Mouse (Mus musculus): Measurements from ENCODE around the gene Olfr67.
A peak's percentile ranks its signal among the peaks of the same experiment; 100 is the strongest.
"Not testable (repeated sequence)": the region's sequence is repeated elsewhere in the genome, so short reads cannot be mapped to it uniquely, and the experiment has no call there.

Olfr67 gene

GRCm38 (mm10) chr7:103771494-103771893 is 20.1 kb downstream of the Olfr67 start, which contains the start of gene Olfr69:
Gene Olfr69 (minus strand): TSS chr7:103771594.
- DNase-seq (ENCODE audit: low read depth, low spot score) = no peak

GRCm38 (mm10) chr7:103767687-103768086 is 23.9 kb downstream of the Olfr67 start:
- not testable (repeated sequence) for DNase-seq (ENCODE audit: low read depth, low spot score)

GRCm38 (mm10) chr7:103762212-103762611 is 29.4 kb downstream of the Olfr67 start:
- peak; percentile 45 for DNase-seq (ENCODE audit: low read depth, low spot score)

GRCm38 (mm10) chr7:103757233-103757632 is 34.4 kb downstream of the Olfr67 start, which contains the start of gene Olfr630:
Gene Olfr630 (minus strand): TSS chr7:103757333.
- no peak for DNase-seq (ENCODE audit: low read depth, low spot score)

- no peak for DNase-seq (ENCODE audit: low read depth, low spot score)
Measured at GRCm38 (mm10) chr7:103744843-103745242, 46.8 kb downstream of the Olfr67 start, which contains the start of gene Olfr629. Gene Olfr629 (minus strand): TSS chr7:103744943.
